Mouse (Mus musculus): Measurements from ENCODE around the gene Ntrk2.

Gene Ntrk2

DNA sequence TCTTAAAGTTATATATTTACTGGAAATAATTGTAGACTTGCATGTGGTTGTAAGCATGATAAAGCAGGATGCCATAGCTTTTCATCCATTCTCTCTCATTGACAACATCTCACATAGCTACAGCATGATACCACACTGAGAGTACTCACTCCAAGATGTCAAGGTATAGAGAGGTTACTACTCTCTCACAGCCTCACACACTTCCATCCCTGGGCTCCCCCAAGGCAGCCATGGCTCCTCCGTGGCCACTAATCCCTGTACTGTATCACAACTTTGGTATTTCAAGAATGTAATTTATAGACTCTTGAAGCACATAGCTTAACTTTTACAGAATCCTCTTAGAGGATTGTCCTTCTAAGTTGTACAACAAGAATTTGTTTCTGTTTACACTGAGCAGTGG, 209.0 kb downstream of the Ntrk2 start:
- no peak for TF ChIP-seq GATA4 (IDR thresholded peaks at IDR 0.05; ENCODE audit: insufficient replicate concordance, low read length)

- TF ChIP-seq GATA4 (IDR thresholded peaks at IDR 0.05; ENCODE audit: insufficient replicate concordance, low read length): no peak
These were observed 210.8 kb downstream of the Ntrk2 start for GRCm38 (mm10) chr13:59017121-59017520.

DNA sequence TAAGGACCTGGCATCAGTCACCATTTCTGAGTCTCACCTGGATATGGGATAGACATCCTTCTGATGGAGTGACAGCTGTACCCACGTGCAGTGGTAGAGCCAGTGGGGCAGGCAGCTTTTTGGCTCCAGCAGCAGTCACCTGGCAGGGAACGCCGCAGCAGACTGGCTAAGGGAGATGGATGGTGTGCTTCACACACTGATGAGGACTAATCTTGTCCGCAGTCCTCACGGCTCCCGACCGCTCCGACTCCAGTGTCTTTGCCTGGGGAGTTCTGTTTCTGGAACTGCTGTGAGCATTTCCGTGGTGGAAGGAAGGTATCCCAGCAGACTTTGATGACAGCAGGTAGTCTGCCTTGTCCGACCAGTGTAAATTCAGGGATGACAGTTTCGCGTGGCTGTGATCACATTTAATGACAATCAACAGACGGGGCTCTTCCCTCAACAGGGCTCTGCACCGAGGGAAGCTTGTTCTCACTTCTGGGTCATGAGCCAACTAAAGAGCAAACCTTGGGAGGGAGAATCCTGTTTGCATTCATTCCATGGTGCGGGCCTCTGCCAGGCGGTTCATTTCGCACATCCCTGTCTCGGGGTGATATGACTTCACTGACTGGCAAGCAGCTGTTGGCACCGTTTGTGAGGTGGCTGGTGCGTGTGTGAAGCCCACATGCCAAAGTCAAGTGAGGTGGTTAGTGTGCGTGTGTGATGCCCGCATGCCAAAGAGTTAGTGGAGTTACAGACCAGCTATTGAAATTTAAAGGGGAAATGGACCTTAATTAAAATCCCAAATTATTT, 216.1 kb downstream of the Ntrk2 start:
- no peak for TF ChIP-seq GATA4 (IDR thresholded peaks at IDR 0.05; ENCODE audit: insufficient replicate concordance, low read length)

DNA sequence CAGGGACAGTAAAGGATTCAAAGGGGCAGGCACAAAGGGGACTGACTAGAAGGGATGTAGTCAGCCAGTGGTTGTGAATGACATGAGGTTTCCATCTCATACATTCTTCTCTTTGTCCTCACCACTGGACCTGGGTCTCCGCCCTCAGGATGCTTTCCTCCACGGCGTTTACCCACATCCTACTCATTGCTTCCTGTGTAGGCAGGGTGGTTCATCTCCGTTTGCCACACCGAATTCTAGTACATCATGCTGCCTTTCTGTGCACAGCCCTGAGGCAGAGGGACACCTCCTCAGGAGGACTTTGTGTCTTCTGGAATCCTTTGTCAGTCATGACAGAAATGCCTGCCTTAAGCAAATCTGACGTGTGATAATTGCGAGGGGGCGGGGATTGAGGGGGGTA, 219.3 kb downstream of the Ntrk2 start:
- no peak for TF ChIP-seq GATA4 (IDR thresholded peaks at IDR 0.05; ENCODE audit: insufficient replicate concordance, low read length)

- TF ChIP-seq GATA4 (IDR thresholded peaks at IDR 0.05; ENCODE audit: insufficient replicate concordance, low read length): no peak
These were observed 221.1 kb downstream of the Ntrk2 start for GRCm38 (mm10) chr13:59027436-59027835.

- no peak for TF ChIP-seq GATA4 (IDR thresholded peaks at IDR 0.05; ENCODE audit: insufficient replicate concordance, low read length)
These were observed 222.2 kb downstream of the Ntrk2 start for GRCm38 (mm10) chr13:59028546-59028945.

GRCm38 (mm10) chr13:59030574-59030973, 224.2 kb downstream of the Ntrk2 start:
- TF ChIP-seq GATA4 (IDR thresholded peaks at IDR 0.05; ENCODE audit: insufficient replicate concordance, low read length): no peak

DNA sequence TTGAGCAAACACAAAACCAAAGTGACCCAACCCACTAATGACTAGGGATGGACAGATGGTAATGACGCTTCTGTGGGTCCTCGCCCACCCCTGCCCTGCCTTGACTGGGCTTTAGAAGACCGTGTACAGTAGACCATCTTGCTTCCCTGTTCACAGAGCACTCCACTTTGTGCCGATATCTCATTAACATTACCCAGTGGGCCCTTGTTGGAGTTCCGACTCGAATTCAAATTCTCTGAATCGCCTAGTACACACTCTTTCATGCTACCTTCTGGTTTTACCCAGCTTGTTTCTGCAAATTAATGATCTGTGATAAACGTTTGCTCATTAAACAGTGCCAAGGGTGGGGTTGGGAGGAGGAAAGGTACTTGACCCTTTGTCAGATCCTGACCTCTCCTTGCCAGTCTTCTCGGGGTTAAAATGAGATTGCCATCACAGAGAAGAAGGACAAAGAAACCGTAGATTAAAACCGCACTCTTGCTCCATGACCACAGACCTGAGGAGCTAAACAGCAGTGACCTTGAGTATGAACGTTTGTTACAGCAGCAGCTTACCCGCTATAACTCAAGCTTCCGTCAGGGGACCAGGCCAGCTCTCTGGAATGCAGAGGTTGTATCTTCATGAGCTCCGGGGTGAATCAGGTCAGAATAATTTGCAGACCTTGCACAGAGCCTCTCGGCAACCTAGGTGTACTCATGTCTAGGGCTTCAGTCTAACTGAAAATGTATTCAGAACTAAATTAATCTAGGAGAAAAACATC, 234.0 kb downstream of the Ntrk2 start:
- TF ChIP-seq GATA4 (IDR thresholded peaks at IDR 0.05; ENCODE audit: insufficient replicate concordance, low read length): no peak

DNA sequence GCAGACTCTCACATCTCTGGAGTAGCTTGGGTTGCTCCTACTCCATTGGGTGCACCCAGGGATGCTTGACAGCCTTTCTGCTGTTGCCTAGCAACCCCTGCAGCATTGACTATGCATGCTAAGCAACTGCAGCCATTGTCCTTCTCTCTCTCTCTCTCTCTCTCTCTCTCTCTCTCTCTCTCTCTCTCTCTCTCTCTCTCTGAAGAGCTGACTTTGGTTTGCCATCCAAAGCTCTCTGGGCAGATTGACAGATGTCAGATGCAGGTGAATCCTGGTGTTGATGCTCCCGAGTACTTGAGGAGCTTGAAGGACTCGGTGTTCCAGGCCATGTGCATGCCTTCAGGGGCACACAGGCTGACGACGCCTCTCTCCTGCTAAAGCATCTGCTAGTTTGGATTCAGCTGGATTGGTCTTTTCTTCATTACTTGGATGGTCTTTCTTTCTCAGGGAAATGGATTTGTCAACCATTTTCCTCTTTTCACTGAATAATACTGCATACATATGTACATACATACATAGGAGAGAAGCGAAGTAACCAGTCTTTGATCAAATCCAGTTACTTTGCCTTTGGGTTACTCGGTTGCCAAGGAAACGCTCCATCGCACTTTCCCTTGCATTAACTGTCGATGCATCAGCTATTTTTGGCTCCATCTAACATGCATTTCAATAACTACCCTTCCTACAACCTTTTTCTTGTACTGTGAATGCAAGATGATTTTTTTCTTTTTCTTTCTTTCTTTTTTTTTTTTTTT, 234.8 kb downstream of the Ntrk2 start:
- TF ChIP-seq GATA4 (IDR thresholded peaks at IDR 0.05; ENCODE audit: insufficient replicate concordance, low read length): no peak

GRCm38 (mm10) chr13:59052188-59052587, 245.8 kb downstream of the Ntrk2 start:
- TF ChIP-seq GATA4 (IDR thresholded peaks at IDR 0.05; ENCODE audit: insufficient replicate concordance, low read length): no peak

- no peak for TF ChIP-seq GATA4 (IDR thresholded peaks at IDR 0.05; ENCODE audit: insufficient replicate concordance, low read length)
These were observed 250.5 kb downstream of the Ntrk2 start for GRCm38 (mm10) chr13:59056859-59057258.

- TF ChIP-seq GATA4 (IDR thresholded peaks at IDR 0.05; ENCODE audit: insufficient replicate concordance, low read length): no peak
These were observed 251.5 kb downstream of the Ntrk2 start for GRCm38 (mm10) chr13:59057886-59058285.

- TF ChIP-seq GATA4 (IDR thresholded peaks at IDR 0.05; ENCODE audit: insufficient replicate concordance, low read length): no peak
These were observed 252.7 kb downstream of the Ntrk2 start for GRCm38 (mm10) chr13:59059118-59059517.

DNA sequence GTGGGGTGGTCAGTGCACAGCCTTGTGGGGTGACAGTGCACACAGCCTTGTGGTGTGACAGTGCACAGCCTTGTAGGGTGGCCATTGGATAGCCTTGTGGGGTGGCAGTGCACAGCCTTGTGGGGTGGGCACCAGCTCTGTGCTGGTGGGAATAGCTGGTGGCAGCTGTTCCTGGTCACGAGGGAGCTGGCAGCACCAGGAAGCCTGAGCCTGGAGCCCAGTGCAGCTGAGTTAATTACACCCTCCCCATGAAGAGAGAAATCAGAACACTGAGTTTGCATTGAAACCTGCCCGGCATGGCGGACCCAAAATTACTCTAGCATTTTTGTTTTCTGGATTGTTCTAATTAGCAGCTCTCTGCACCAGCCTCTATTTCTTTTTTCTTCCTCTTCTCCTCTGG, 259.3 kb downstream of the Ntrk2 start:
- TF ChIP-seq GATA4 (IDR thresholded peaks at IDR 0.05; ENCODE audit: insufficient replicate concordance, low read length): no peak

DNA sequence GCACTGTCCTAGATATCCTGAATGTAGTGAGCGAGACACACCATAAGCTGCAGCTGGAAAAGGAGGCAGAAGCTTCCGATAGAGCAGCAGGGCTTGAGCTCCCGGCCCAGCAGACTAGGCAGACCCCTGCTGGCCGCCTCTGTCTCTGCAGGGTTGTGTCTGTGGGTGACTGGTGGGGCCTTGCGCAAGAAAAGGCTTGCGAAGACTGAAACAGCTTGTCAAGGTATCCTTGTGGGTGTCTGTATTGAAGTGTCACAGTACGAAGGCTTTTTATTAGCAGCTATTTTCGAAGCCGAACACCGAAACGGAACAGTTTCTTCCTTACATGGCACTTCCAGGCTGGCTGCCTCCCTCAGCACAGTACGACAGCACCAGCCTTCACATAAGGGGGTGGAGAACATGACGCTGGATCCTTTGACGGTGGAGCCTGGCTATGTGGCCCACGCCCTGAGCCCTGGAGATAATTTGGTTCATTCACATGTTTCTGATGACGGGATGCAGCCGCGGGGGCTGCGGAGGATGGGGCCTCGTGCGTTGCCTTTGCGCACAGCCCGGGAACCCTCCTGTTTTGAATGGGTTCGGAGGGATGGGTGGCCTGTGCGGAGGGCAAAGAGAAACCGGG, 267.4 kb downstream of the Ntrk2 start:
- TF ChIP-seq GATA4 (IDR thresholded peaks at IDR 0.05; ENCODE audit: insufficient replicate concordance, low read length): no peak

Data from liver, adult (tissue).